Mouse (Mus musculus): ENCODE measurements at regions not wholly inside any gene's neighbourhood (a gene's known extent, or its start where the extent isn't known, plus 50 kb on each side); places are given as distances from the start of the nearest gene placed in this dataset.

GRCm38 (mm10) chr9:94467846-94468245, 70.0 kb downstream of the 1190002N15Rik start:
- CTCF ChIA-PET = no interaction called here

GRCm38 (mm10) chr9:94456085-94456531, 81.8 kb downstream of the 1190002N15Rik start:
- CTCF ChIA-PET = no interaction called here

- CTCF ChIA-PET = no interaction called here
These were observed 82.4 kb downstream of the 1190002N15Rik start for GRCm38 (mm10) chr9:94455466-94455865.

GRCm38 (mm10) chr9:94449911-94450310, 88.0 kb downstream of the 1190002N15Rik start:
- CTCF ChIA-PET = no interaction called here

- CTCF ChIA-PET = no interaction called here
These were observed 91.6 kb downstream of the 1190002N15Rik start for GRCm38 (mm10) chr9:94446182-94446763.

GRCm38 (mm10) chr9:94444140-94444789, 93.6 kb downstream of the 1190002N15Rik start:
- CTCF ChIA-PET = no interaction called here

GRCm38 (mm10) chr9:94441393-94441792, 96.5 kb downstream of the 1190002N15Rik start:
- CTCF ChIA-PET = no interaction called here

- CTCF ChIA-PET = interaction anchor here (0.6 to 0.7 kb wide), 2 partner anchors 291 to 1733 kb away, joined by 5 read pairs; no protein-coding TSS in a partner anchor
These were observed 104.4 kb downstream of the 1190002N15Rik start for GRCm38 (mm10) chr9:94433468-94433867.

- CTCF ChIA-PET = no interaction called here
These were observed 105.6 kb downstream of the 1190002N15Rik start for GRCm38 (mm10) chr9:94432144-94432747.

GRCm38 (mm10) chr9:94431540-94431939, 106.3 kb downstream of the 1190002N15Rik start:
- CTCF ChIA-PET = no interaction called here

GRCm38 (mm10) chr9:94430996-94431395, 106.9 kb downstream of the 1190002N15Rik start:
- CTCF ChIA-PET = no interaction called here

GRCm38 (mm10) chr9:94426740-94427139, 111.1 kb downstream of the 1190002N15Rik start:
- CTCF ChIA-PET = no interaction called here

- CTCF ChIA-PET = no interaction called here
These were observed 112.1 kb downstream of the 1190002N15Rik start for GRCm38 (mm10) chr9:94425804-94426203.

GRCm38 (mm10) chr9:94424438-94425135, 113.3 kb downstream of the 1190002N15Rik start:
- CTCF ChIA-PET = no interaction called here

- CTCF ChIA-PET = no interaction called here
These were observed 127.3 kb downstream of the 1190002N15Rik start for GRCm38 (mm10) chr9:94410546-94410945.

GRCm38 (mm10) chr9:94410042-94410441, 127.8 kb downstream of the 1190002N15Rik start:
- CTCF ChIA-PET = no interaction called here

- CTCF ChIA-PET = interaction anchor here (0.6 kb wide), 1 partner anchor 1363 kb away, joined by 3 read pairs; no protein-coding TSS in a partner anchor
These were observed 129.1 kb downstream of the 1190002N15Rik start for GRCm38 (mm10) chr9:94408635-94409323.

- CTCF ChIA-PET = interaction anchor here (0.7 to 0.8 kb wide), 2 partner anchors 257 to 331 kb away, joined by 3 to 24 read pairs; no protein-coding TSS in a partner anchor
These were observed 130.2 kb downstream of the 1190002N15Rik start for GRCm38 (mm10) chr9:94407671-94408070.

GRCm38 (mm10) chr9:94404551-94404950, 133.3 kb downstream of the 1190002N15Rik start:
- CTCF ChIA-PET = no interaction called here

- CTCF ChIA-PET = no interaction called here
These were observed 137.3 kb downstream of the 1190002N15Rik start for GRCm38 (mm10) chr9:94400596-94400995.

- CTCF ChIA-PET = no interaction called here
These were observed 142.7 kb downstream of the 1190002N15Rik start for GRCm38 (mm10) chr9:94395215-94395614.

GRCm38 (mm10) chr9:94386190-94386589, 151.7 kb downstream of the 1190002N15Rik start:
- CTCF ChIA-PET = no interaction called here

Measured in spleen, embryonic (tissue).